In the genomic region with DNA sequence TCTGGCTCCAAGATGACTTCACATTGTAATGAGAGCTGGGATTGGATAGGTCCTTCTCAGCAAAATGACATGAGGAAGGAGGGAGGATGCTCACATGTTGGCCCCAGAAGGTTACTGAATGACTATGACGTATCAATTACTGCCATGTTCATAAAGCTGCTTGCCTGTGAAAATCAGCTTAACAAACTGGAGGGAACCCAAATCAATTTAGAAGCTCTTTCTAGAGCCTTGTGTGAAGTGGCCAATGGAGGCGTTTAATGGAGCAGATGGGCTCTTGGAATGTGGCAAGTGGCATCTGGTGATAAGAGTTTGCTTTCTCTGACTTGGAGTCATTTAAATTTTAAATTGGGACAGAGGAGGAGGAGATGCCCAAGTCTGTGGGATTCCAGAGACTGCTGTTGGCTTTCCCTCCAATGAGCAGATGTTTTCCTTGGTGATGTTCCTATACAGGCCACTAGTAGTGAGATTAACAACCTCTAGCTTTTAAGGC, we compare ENCODE assay signal across 10 mouse cellular contexts.
DNase-seq lines count a peak whose midpoint lies in the region; ATAC-seq and TF ChIP-seq lines count a peak whose summit lies in the region.
"Had no signal": no experiment of that assay in that cellular context is flagged by ENCODE, and none has a peak within 500 bp of the region (broad histone marks: within the 10 kb centered on the region; RNA-seq: fewer than 3 reads in every experiment).

No protein-coding gene starts in this region.

- H3K36me3 ChIP-seq in forebrain, embryonic 14.5 days (ENCODE audit: control insufficient read depth, insufficient read depth, low read length) = no peaks in the 10 kb centered on the region
- H3K36me3 ChIP-seq in forebrain, embryonic 10.5 days (replicated peaks) = no peaks in the 10 kb centered on the region
- H3K36me3 ChIP-seq in hindbrain, embryonic 11.5 days (ENCODE audit: control insufficient read depth, insufficient read depth, low read length) = no peaks in the 10 kb centered on the region
- no peaks in the 10 kb centered on the region for H3K36me3 ChIP-seq in intestine, postnatal 0 days (ENCODE audit: control insufficient read depth, insufficient read depth)
- H3K36me3 ChIP-seq: heart, embryonic 15.5 days had no signal

- no peaks in the 10 kb centered on the region for H3K27me3 ChIP-seq in forebrain, embryonic 14.5 days (replicated peaks; ENCODE audit: control insufficient read depth, insufficient read depth, low read length)
- no peaks in the 10 kb centered on the region for H3K27me3 ChIP-seq in forebrain, embryonic 10.5 days (ENCODE audit: poor library complexity, severe bottlenecking)
- no peaks in the 10 kb centered on the region for H3K27me3 ChIP-seq in hindbrain, embryonic 11.5 days (ENCODE audit: control insufficient read depth, insufficient read depth, low read length)
- H3K27me3 ChIP-seq in intestine, postnatal 0 days (replicated peaks; ENCODE audit: control insufficient read depth, insufficient read depth, low read length) = no peaks in the 10 kb centered on the region
- H3K27me3 ChIP-seq: heart, embryonic 15.5 days had no signal

- no peaks in the 10 kb centered on the region for H3K9me3 ChIP-seq in forebrain, embryonic 14.5 days (replicated peaks; ENCODE audit: control insufficient read depth, low read length)
- peaks cover 5% of the 10 kb centered on the region; the same call in 1 of the 2 replicates for H3K9me3 ChIP-seq in forebrain, embryonic 10.5 days
- H3K9me3 ChIP-seq in hindbrain, embryonic 11.5 days (ENCODE audit: control insufficient read depth, low read length) = no peaks in the 10 kb centered on the region
- H3K9me3 ChIP-seq in intestine, postnatal 0 days (ENCODE audit: control insufficient read depth) = no peaks in the 10 kb centered on the region
- H3K9me3 ChIP-seq: heart, embryonic 15.5 days had no signal

- H3K4me2 ChIP-seq in forebrain, embryonic 14.5 days (ENCODE audit: low read length) = no peak overlapping the region
- H3K4me2 ChIP-seq in hindbrain, embryonic 11.5 days (replicated peaks; ENCODE audit: low read depth, low read length) = no peak overlapping the region
- H3K4me2 ChIP-seq in intestine, postnatal 0 days (replicated peaks; ENCODE audit: low read depth) = no peak overlapping the region
- H3K4me2 ChIP-seq: heart, embryonic 15.5 days; lung, embryonic 14.5 days had no signal

- no peaks in the 10 kb centered on the region for H3K4me1 ChIP-seq in forebrain, embryonic 14.5 days (ENCODE audit: control insufficient read depth, insufficient read depth, low read length)
- H3K4me1 ChIP-seq in forebrain, embryonic 10.5 days = no peaks in the 10 kb centered on the region
- H3K4me1 ChIP-seq in hindbrain, embryonic 11.5 days (replicated peaks; ENCODE audit: control insufficient read depth, insufficient read depth, low read length) = no peaks in the 10 kb centered on the region
- no peaks in the 10 kb centered on the region for H3K4me1 ChIP-seq in intestine, postnatal 0 days (replicated peaks; ENCODE audit: control insufficient read depth, insufficient read depth, low read length)
- H3K4me1 ChIP-seq: heart, embryonic 15.5 days had no signal

- no peak overlapping the region for H3K9ac ChIP-seq in forebrain, embryonic 14.5 days (ENCODE audit: low read length)
- H3K9ac ChIP-seq in hindbrain, embryonic 11.5 days (ENCODE audit: low read depth, low read length) = no peak overlapping the region
- no peak overlapping the region for H3K9ac ChIP-seq in intestine, postnatal 0 days (ENCODE audit: low read depth, low read length)
- H3K9ac ChIP-seq: heart, embryonic 15.5 days; lung, embryonic 14.5 days had no signal

- H3K27ac ChIP-seq in forebrain, embryonic 14.5 days (ENCODE audit: low read depth, low read length) = no peak overlapping the region
- H3K27ac ChIP-seq in forebrain, embryonic 10.5 days = no peak overlapping the region
- H3K27ac ChIP-seq in hindbrain, embryonic 11.5 days (ENCODE audit: low read depth, low read length) = no peak overlapping the region
- no peak overlapping the region for H3K27ac ChIP-seq in intestine, postnatal 0 days (ENCODE audit: low read depth, low read length)
- H3K27ac ChIP-seq: heart, embryonic 15.5 days had no signal

- peak; percentile 82 for ATAC-seq in forebrain, embryonic 14.5 days
- peak; percentile 68 for ATAC-seq in hindbrain, embryonic 11.5 days (ENCODE audit: low FRiP score)
- ATAC-seq in intestine, postnatal 0 days = no peak
- no peak for ATAC-seq in inflammation-experienced regulatory T-cells, adult 6 months

- WGBS in forebrain, embryonic 14.5 days = 48% methylated on average over 2 of the region's 2 CpGs
- 83% methylated on average over 2 of the region's 2 CpGs for WGBS in forebrain, embryonic 10.5 days
- 57% methylated on average over 2 of the region's 2 CpGs for WGBS in hindbrain, embryonic 11.5 days
- 70% methylated on average over 2 of the region's 2 CpGs for WGBS in intestine, postnatal 0 days

- peak; percentile 80 for DNase-seq in forebrain, embryonic 14.5 days (ENCODE audit: low spot score)
- DNase-seq in forebrain, embryonic 10.5 days (ENCODE audit: extremely low spot score, low spot score) = no peak
- peak; percentile 2 for DNase-seq in hindbrain, embryonic 11.5 days (ENCODE audit: low spot score)
- DNase-seq in left cerebral cortex, adult 18-20 months (ENCODE audit: low spot score in 2 of 2) = peak; percentile 48 to 70
- peak; percentile 5 for DNase-seq in right cerebral cortex, postnatal 14 days
- DNase-seq in cerebellum, adult 8-10 months = no peak
- DNase-seq: lung, embryonic 14.5 days had no signal

- TF ChIP-seq CTCF in intestine, postnatal 0 days (IDR thresholded peaks at IDR 0.05; ENCODE audit: low read depth) = no peak

- no peak overlapping the region for H3K4me3 ChIP-seq in forebrain, embryonic 14.5 days (ENCODE audit: low read depth, low read length)
- no peak overlapping the region for H3K4me3 ChIP-seq in forebrain, embryonic 10.5 days
- no peak overlapping the region for H3K4me3 ChIP-seq in hindbrain, embryonic 11.5 days (ENCODE audit: low read depth, low read length)
- H3K4me3 ChIP-seq in intestine, postnatal 0 days (ENCODE audit: low read depth, low read length) = no peak overlapping the region
- H3K4me3 ChIP-seq: heart, embryonic 15.5 days had no signal

Comparison
In these comparisons a context has a peak if more than half of its experiments do, and no peak if none do; other contexts are left out.
1. DNase-seq: peak in forebrain, embryonic 14.5 days (single experiment), hindbrain, embryonic 11.5 days (single experiment), left cerebral cortex, adult 18-20 months (2 of 2) and right cerebral cortex, postnatal 14 days (single experiment); none in forebrain, embryonic 10.5 days (single experiment) and cerebellum, adult 8-10 months (single experiment).
2. ATAC-seq: peak in forebrain, embryonic 14.5 days (single experiment) and hindbrain, embryonic 11.5 days (single experiment); none in intestine, postnatal 0 days (single experiment) and inflammation-experienced regulatory T-cells, adult 6 months (single experiment).